Mouse (Mus musculus): Measurements from ENCODE around the gene Cd5. TPM values are rescaled to one million over a fixed set of nuclear protein-coding genes. Genes with fewer than 3 reads are reported as not detected.
A peak's percentile ranks its signal among the peaks of the same experiment; 100 is the strongest.

Cd5 gene
- total and polyA plus RNA-seq, 2 experiments: 0.28 to 0.49 TPM

DNA sequence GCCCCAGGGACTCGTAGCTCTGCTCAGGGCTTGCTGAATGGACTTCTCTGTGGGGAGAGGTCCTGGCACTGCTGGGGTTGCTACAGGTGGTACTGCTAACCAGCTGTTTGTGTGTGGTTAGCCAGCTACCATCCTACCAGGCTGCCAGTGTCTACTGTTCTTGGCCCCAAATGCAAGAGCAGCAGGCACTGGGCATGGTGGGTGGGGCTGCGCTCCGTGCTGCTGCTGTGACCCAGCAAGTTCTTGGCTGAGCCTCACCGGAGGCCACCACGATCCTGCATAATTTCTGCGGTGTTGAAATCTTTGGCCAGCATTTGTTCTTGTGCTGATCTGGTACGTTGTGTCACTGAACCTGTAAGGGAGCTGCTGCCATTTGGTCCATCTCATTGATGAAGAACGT, 35.3 kb downstream of the Cd5 start:
- Histone ChIP-seq H3K27ac (replicated peaks; ENCODE audit: insufficient read depth, low read depth, low read length) (no peak overlapping the region), H3K4me3 (ENCODE audit: insufficient read depth, low read depth, low read length) (no peak overlapping the region), H3K36me3 (ENCODE audit: control insufficient read depth, insufficient read depth, low read length) (no peaks in the 10 kb centered on the region), H3K4me1 (ENCODE audit: control insufficient read depth, insufficient read depth, low read length) (peaks cover 12% of the 10 kb centered on the region), H3K27me3 (ENCODE audit: control insufficient read depth, insufficient read depth, low read length) (no peaks in the 10 kb centered on the region), H3K79me2 (ENCODE audit: control insufficient read depth, insufficient read depth, low read length) (peaks cover 36% of the 10 kb centered on the region), H3K9ac (ENCODE audit: low read depth, low read length) (no peak overlapping the region)
- DNase-seq (ENCODE audit: extremely low read depth, low read depth, low spot score): peak; percentile 88
- TF ChIP-seq POLR2A (IDR thresholded peaks at IDR 0.05; ENCODE audit: extremely low read depth, insufficient read depth, low read length) (no peak), CTCF (IDR thresholded peaks at IDR 0.05; ENCODE audit: low read depth, low read length) (no peak)
- 28% methylated on average over 8 of the region's 8 CpGs for WGBS

DNA sequence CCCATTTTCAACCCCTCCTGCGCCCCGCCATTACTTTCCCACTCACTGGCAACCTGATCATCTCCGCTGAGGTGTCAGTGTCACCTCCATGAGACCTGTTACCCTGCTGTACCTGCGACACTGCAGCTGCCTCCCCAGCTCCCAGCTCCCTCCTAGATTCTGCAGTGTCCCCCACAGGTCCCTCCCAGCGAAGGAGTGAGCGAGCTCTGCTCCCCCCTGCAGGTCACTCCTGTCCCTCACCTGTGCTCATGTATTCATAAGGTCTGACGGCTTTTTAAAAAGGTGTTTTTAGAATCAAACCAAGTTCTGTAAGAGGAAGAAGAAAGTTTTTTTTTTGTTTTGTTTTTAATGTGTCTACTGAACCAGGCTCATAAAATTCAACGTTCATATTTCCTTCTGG, 36.7 kb downstream of the Cd5 start:
- peaks cover 45% of the 10 kb centered on the region for H3K79me2 ChIP-seq (ENCODE audit: control insufficient read depth, insufficient read depth, low read length)
- TF ChIP-seq POLR2A (IDR thresholded peaks at IDR 0.05; ENCODE audit: extremely low read depth, insufficient read depth, low read length): no peak
- TF ChIP-seq CTCF (IDR thresholded peaks at IDR 0.05; ENCODE audit: low read depth, low read length): no peak
- no peak overlapping the region for H3K4me3 ChIP-seq (ENCODE audit: insufficient read depth, low read depth, low read length)
- peaks cover 19% of the 10 kb centered on the region for H3K4me1 ChIP-seq (ENCODE audit: control insufficient read depth, insufficient read depth, low read length)
- DNase-seq (ENCODE audit: extremely low read depth, low read depth, low spot score): no peak
- no peaks in the 10 kb centered on the region for H3K36me3 ChIP-seq (ENCODE audit: control insufficient read depth, insufficient read depth, low read length)
- H3K27ac ChIP-seq (replicated peaks; ENCODE audit: insufficient read depth, low read depth, low read length): no peak overlapping the region
- 91% methylated on average over 8 of the region's 8 CpGs for WGBS
- H3K9ac ChIP-seq (ENCODE audit: low read depth, low read length): no peak overlapping the region
- H3K27me3 ChIP-seq (ENCODE audit: control insufficient read depth, insufficient read depth, low read length): no peaks in the 10 kb centered on the region

DNA sequence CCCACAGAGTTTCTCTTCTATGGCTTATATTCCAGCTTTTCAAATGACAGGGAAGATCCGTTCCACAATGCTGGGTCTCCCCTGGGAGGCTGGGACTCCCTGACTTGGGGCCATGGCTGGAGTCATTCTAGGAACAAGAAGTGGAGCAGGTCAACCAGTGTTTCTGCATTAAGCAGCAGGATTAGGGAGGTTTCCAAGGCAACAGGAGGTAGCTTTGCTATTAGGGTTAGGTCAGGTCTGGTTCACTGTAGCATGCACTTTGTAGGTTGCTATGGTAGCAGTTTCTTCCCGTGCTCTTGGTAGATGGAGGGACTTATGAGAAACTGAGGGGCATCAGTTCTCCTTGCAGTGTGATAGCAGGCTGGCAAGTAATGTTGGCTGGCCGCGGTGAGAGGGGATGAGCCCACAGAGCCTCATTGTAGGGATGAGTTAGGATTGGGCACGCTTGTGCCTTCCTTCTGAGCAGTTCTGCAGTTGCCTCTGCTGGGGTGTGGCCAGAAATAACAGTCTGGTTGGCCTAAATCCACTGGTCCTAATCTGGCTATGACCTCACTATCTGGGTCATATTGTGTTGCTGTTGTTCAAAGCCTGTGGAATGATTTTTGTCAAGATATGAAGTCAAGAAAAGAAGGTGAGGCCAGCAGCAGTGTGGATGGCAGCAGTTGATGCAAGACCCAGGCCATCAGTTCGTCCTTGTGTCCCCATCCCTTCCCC, 37.6 kb downstream of the Cd5 start:
- no peak overlapping the region for H3K27ac ChIP-seq (replicated peaks; ENCODE audit: insufficient read depth, low read depth, low read length)
- H3K9ac ChIP-seq (ENCODE audit: low read depth, low read length): no peak overlapping the region
- H3K79me2 ChIP-seq (ENCODE audit: control insufficient read depth, insufficient read depth, low read length): peaks cover 45% of the 10 kb centered on the region
- TF ChIP-seq POLR2A (IDR thresholded peaks at IDR 0.05; ENCODE audit: extremely low read depth, insufficient read depth, low read length): no peak
- TF ChIP-seq CTCF (IDR thresholded peaks at IDR 0.05; ENCODE audit: low read depth, low read length): no peak
- H3K4me3 ChIP-seq (ENCODE audit: insufficient read depth, low read depth, low read length): no peak overlapping the region
- H3K36me3 ChIP-seq (ENCODE audit: control insufficient read depth, insufficient read depth, low read length): no peaks in the 10 kb centered on the region
- H3K4me1 ChIP-seq (ENCODE audit: control insufficient read depth, insufficient read depth, low read length): peaks cover 19% of the 10 kb centered on the region
- WGBS: 71% methylated on average over 6 of the region's 6 CpGs
- peak; percentile 49 for DNase-seq (ENCODE audit: extremely low read depth, low read depth, low spot score)
- no peaks in the 10 kb centered on the region for H3K27me3 ChIP-seq (ENCODE audit: control insufficient read depth, insufficient read depth, low read length)

DNA sequence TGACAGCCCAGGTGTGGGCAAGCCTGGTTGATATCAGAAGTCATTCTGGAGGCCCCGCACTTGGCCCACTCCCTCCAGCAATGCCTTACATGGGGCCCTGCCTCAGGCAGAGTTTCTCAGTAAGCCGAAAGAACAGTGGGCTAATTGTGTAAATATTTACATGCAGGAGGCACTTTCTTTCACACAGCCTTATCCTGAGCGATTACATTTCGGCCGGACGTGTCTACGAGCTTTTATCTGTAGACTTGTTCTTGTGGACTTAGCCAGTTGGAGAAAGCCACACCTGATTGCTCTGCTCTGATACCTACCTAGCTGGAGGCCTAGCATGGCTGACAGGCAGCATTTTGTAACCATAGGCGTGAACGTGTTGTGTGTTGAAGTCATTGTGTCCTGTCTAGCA, 39.0 kb downstream of the Cd5 start:
- no peak for DNase-seq (ENCODE audit: extremely low read depth, low read depth, low spot score)
- Histone ChIP-seq H3K27me3 (ENCODE audit: control insufficient read depth, insufficient read depth, low read length) (no peaks in the 10 kb centered on the region), H3K9ac (ENCODE audit: low read depth, low read length) (no peak overlapping the region), H3K36me3 (ENCODE audit: control insufficient read depth, insufficient read depth, low read length) (no peaks in the 10 kb centered on the region), H3K79me2 (ENCODE audit: control insufficient read depth, insufficient read depth, low read length) (peaks cover 52% of the 10 kb centered on the region), H3K4me3 (ENCODE audit: insufficient read depth, low read depth, low read length) (no peak overlapping the region), H3K4me1 (ENCODE audit: control insufficient read depth, insufficient read depth, low read length) (peaks cover 20% of the 10 kb centered on the region), H3K27ac (replicated peaks; ENCODE audit: insufficient read depth, low read depth, low read length) (no peak overlapping the region)
- TF ChIP-seq POLR2A (IDR thresholded peaks at IDR 0.05; ENCODE audit: extremely low read depth, insufficient read depth, low read length) (no peak), CTCF (IDR thresholded peaks at IDR 0.05; ENCODE audit: low read depth, low read length) (no peak)
- WGBS: 51% methylated on average over 9 of the region's 9 CpGs

DNA sequence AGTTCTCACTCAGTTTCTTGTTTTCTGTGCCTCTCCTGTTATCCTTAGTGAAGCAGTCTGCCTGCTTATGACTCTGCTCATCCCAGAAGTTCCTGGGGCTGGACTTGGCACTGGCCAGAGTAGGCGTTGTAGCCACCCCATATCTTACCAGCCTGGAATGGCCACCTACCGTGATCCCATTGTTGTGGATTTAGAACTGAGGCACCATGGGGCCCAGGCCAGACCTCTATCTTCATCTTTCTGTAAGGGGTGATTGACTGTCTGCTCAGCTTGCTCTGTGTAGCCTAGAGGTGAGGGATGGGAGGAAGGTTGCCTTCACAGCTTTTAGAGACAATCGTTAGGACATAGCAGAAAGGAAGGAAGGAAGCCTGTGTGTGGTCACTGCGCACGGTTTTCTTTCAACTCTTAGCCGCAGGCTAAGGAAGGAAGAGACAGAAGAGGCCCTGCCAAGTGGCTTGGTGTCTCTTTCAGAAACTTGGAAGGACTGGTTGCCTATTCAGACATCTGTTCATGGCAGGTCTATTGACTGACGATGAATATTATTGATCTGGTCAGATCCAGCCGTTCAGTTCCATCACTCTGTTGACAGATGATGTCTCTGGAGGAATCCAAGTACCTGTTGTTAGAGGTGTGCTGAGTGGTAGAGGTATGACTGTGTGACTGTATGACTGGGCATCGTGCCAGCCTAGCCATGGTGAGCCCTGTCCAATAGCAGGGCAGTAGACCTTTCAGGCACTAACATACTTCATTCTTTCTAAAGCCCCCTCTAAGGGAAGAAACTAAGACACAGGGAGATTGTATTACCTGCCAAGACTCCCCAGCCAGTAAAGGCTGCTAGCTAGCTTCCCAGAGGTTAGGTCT, 40.4 kb downstream of the Cd5 start:
- H3K4me3 ChIP-seq (ENCODE audit: insufficient read depth, low read depth, low read length): no peak overlapping the region
- no peak for TF ChIP-seq POLR2A (IDR thresholded peaks at IDR 0.05; ENCODE audit: extremely low read depth, insufficient read depth, low read length)
- no peak for TF ChIP-seq CTCF (IDR thresholded peaks at IDR 0.05; ENCODE audit: low read depth, low read length)
- peaks cover 14% of the 10 kb centered on the region for H3K4me1 ChIP-seq (ENCODE audit: control insufficient read depth, insufficient read depth, low read length)
- H3K79me2 ChIP-seq (ENCODE audit: control insufficient read depth, insufficient read depth, low read length): peaks cover 58% of the 10 kb centered on the region
- H3K36me3 ChIP-seq (ENCODE audit: control insufficient read depth, insufficient read depth, low read length): no peaks in the 10 kb centered on the region
- no peaks in the 10 kb centered on the region for H3K27me3 ChIP-seq (ENCODE audit: control insufficient read depth, insufficient read depth, low read length)
- 53% methylated on average over 9 of the region's 9 CpGs for WGBS
- H3K27ac ChIP-seq (replicated peaks; ENCODE audit: insufficient read depth, low read depth, low read length): no peak overlapping the region
- no peak overlapping the region for H3K9ac ChIP-seq (ENCODE audit: low read depth, low read length)
- peak; percentile 24 for DNase-seq (ENCODE audit: extremely low read depth, low read depth, low spot score)
